Mouse (Mus musculus) hindbrain, embryonic 14.5 days (tissue): ENCODE results near the gene Cir1. TPM values are rescaled to one million over a fixed set of nuclear protein-coding genes. Genes with fewer than 3 reads are reported as not detected.

ENCODE experiments used
- ATAC-seq: fragments of 200-750 bp; cut with Nextera tagmentation; 2 replicates; pipeline ENCODE4 v1.8.0; 2017; ENCODE audit warnings: moderate number of reproducible peaks, mild to moderate bottlenecking, moderate TSS enrichment, moderate library complexity; ENCODE audit not compliant: low FRiP score
- DNase-seq: peaks from one replicate; pipeline ENCODE4 v3.0.0-alpha.2; 2015; ENCODE audit warnings: low spot score
- H3K27ac ChIP-seq: fragments of 300-500 bp; sonication (generic); 2 replicates; pipeline ENCODE4 v1.5.1; 2014; ENCODE audit warnings: mild to moderate bottlenecking, moderate library complexity
- H3K27me3 ChIP-seq: fragments of 300-500 bp; sonication (generic); 2 replicates; pipeline ENCODE4 v1.6.1; 2014; ENCODE audit warnings: mild to moderate bottlenecking, low read length, mixed read lengths; ENCODE audit not compliant: control insufficient read depth, insufficient read depth
- H3K36me3 ChIP-seq: fragments of 300-500 bp; sonication (generic); replicated peaks from 2 replicates; pipeline ENCODE4 v1.6.1; 2014; ENCODE audit not compliant: control insufficient read depth, insufficient read depth
- H3K4me1 ChIP-seq: fragments of 300-500 bp; sonication (generic); replicated peaks from 2 replicates; pipeline ENCODE4 v1.6.1; 2014; ENCODE audit warnings: antibody characterized with exemption, low read length, mixed read lengths; ENCODE audit not compliant: control insufficient read depth, insufficient read depth
- H3K4me2 ChIP-seq: fragments of 300-500 bp; sonication (generic); replicated peaks from 2 replicates; pipeline ENCODE4 v1.6.1; 2014; ENCODE audit warnings: mild to moderate bottlenecking, moderate library complexity
- H3K4me3 ChIP-seq: fragments of 300-500 bp; sonication (generic); replicated peaks from 2 replicates; pipeline ENCODE4 v1.5.1; 2014; ENCODE audit warnings: mild to moderate bottlenecking, low read length
- H3K9ac ChIP-seq: fragments of 300-500 bp; sonication (generic); 2 replicates; pipeline ENCODE4 v1.6.1; 2014
- H3K9me3 ChIP-seq: fragments of 300-500 bp; sonication (generic); 2 replicates; pipeline ENCODE4 v1.6.1; 2016; ENCODE audit warnings: low read length; ENCODE audit not compliant: control insufficient read depth
- WGBS: fragments of 180-500 bp; shearing (Covaris S2); extraction: QIAGEN DNeasy Blood & Tissue Kit; methylation state at CpG from one replicate; pipeline ENCODE4 v1.1.7; 2014; 5-methylcytosine and 5-hydroxymethylcytosine counted together
- polyA plus RNA-seq: library from polyadenylated mRNA; unstranded; fragments of >200 nt; fragmentation: Nextera tagmentation; extraction: Ambion mirVana; gene quantifications from 2 replicates; pipeline ENCODE4 v1.2.1, GENCODE M21; 2014

Gene Cir1
- polyA plus RNA-seq, 1 experiment from 2014 or later: 28.0 TPM

DNA sequence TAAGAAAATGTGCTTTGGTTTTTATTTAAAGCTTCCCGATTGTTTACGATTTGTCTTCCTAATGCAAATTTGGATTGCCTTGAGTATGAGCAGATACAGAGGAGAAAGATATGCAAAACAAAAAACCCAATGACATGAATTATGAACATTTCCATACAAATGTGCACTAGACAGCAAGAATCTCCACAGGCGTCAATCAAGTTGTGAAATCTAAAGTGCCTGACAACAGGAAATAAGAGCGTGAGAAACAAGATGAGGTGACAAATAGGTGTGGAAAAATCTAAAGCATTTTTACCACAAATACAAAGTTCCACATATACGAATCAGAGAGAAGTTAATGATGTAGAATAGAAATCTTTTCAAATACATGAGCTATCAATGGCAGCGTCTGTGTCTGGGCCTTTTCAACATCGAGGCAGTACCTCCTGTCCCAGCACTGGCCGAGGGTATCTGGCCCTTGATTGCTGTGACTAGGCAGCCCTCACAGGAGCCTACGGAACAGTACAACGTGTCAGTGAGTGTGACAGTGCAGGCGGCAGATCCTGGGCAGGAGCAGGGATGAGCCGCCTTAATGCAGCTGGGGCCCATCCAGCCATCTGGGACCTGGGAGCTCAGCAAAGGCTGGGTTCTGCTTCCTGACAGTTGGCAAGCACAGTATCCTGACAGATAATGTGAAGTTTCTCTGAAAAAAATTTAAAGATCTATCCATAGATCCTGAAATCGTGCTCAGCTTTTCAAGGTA, 34.0 kb upstream of the Cir1 start:
- no peaks in the 10 kb centered on the region for H3K9me3 ChIP-seq
- peaks cover 9% of the 10 kb centered on the region; the same call in 1 of the 2 replicates for H3K4me1 ChIP-seq
- no peak overlapping the region for H3K4me3 ChIP-seq
- H3K27me3 ChIP-seq: no peaks in the 10 kb centered on the region
- ATAC-seq (no peak), DNase-seq (no peak)
- no peak overlapping the region for H3K9ac ChIP-seq
- H3K4me2 ChIP-seq: no peak overlapping the region
- H3K36me3 ChIP-seq: no peaks in the 10 kb centered on the region
- 53% methylated on average over 13 of the region's 13 CpGs for WGBS
- H3K27ac ChIP-seq: 0 out of 2 replicates have a peak overlapping the region, but pooled peaks have one; percentile 36

DNA sequence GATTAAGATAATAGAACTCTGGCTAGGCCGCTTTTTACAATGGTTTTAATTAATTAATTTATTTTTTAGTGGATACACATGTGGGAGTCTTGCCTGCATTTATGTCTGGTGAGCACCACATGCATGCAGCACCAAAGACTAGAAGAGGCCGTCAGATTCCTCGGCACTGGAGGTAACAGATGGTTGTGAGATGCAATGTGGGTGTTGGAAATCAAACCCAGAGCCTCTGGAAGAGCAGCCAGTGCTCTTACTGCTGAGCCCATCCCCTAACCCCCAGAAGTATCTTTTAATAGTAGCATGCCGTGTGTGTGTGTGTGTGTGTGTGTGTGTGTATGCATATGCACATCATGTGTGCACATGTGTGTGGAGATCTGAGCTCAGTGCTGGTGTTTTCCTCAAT, 32.7 kb upstream of the Cir1 start:
- Histone ChIP-seq H3K27ac (no peak overlapping the region), H3K4me3 (no peak overlapping the region), H3K36me3 (no peaks in the 10 kb centered on the region), H3K4me1 (peaks cover 9% of the 10 kb centered on the region; the same call in 1 of the 2 replicates), H3K27me3 (no peaks in the 10 kb centered on the region), H3K9ac (no peak overlapping the region), H3K9me3 (no peaks in the 10 kb centered on the region), H3K4me2 (no peak overlapping the region)
- ATAC-seq: no peak
- no peak for DNase-seq
- WGBS: 88% methylated on average over 4 of the region's 4 CpGs

DNA sequence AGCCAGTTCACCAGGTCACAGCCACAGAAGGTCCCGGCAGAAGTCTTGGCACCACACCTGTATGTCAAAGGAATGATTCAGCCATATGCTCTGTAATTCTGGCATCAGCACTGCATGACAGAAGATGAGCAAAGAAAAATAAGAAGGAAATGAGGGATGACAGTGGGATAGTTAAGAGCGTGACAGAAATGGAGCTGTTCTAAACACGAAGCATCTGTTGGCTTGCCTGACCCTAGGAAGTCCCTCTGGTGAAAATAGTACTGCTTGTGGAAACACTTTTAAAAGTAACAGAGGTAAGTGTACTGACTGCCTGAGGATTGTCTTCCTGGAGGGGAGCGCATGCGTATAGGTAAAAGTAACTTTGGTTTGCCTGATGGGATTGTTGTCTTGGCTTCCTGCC, 31.2 kb upstream of the Cir1 start:
- Histone ChIP-seq H3K4me2 (no peak overlapping the region), H3K36me3 (no peaks in the 10 kb centered on the region), H3K27me3 (no peaks in the 10 kb centered on the region), H3K4me1 (peaks cover 9% of the 10 kb centered on the region; the same call in 1 of the 2 replicates), H3K9me3 (no peaks in the 10 kb centered on the region), H3K27ac (no peak overlapping the region), H3K9ac (no peak overlapping the region), H3K4me3 (no peak overlapping the region)
- WGBS: 96% methylated on average over 5 of the region's 5 CpGs
- ATAC-seq: no peak
- no peak for DNase-seq

DNA sequence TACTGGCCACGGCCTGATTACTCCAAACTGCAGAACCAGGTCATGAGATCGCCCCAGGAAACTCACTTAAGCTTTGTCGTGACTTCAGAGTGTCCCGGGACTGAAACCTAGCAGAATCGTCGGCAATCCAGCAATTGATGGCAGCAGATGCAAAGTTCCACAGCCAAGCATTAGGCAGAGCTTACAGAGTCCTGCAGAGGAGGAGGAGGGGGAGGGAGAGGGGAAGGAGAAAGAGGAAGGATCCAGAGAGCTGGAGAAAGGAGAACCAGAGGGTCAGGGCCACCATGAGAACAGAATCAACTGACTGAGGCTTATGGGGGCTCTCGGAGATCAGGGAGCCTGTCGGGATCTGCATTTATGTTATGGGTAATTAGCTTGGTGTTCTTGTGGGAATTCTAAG, 25.9 kb upstream of the Cir1 start:
- WGBS: 82% methylated on average over 8 of the region's 8 CpGs
- DNase-seq: no peak
- Histone ChIP-seq H3K4me1 (no peaks in the 10 kb centered on the region), H3K27ac (no peak overlapping the region), H3K36me3 (no peaks in the 10 kb centered on the region), H3K4me3 (no peak overlapping the region), H3K4me2 (no peak overlapping the region), H3K27me3 (no peaks in the 10 kb centered on the region), H3K9ac (no peak overlapping the region), H3K9me3 (no peaks in the 10 kb centered on the region)
- no peak for ATAC-seq

DNA sequence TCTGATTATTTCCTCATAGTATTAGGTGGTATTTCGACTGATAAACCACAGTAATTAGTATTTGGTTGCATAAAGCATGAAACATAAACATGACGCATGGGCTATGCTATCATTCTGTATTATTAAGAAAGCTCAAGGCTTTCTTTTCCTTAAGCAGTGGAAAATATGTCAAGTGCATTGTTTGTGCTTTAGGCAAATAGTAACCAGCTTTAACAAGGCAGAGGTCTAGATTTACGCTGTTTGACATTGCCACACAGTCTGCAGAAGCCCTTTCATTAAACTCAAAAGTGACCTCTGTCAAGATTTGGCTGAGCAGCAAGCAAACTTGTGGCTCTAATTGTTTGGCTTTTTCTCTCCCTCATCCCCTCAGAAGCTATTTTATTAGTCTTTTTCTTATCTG, 23.4 kb upstream of the Cir1 start:
- Histone ChIP-seq H3K27me3 (no peaks in the 10 kb centered on the region), H3K36me3 (no peaks in the 10 kb centered on the region), H3K4me3 (no peak overlapping the region), H3K4me1 (no peaks in the 10 kb centered on the region), H3K27ac (no peak overlapping the region), H3K4me2 (no peak overlapping the region), H3K9me3 (no peaks in the 10 kb centered on the region), H3K9ac (no peak overlapping the region)
- 89% methylated on average over 3 of the region's 3 CpGs for WGBS
- DNase-seq (no peak), ATAC-seq (no peak)

DNA sequence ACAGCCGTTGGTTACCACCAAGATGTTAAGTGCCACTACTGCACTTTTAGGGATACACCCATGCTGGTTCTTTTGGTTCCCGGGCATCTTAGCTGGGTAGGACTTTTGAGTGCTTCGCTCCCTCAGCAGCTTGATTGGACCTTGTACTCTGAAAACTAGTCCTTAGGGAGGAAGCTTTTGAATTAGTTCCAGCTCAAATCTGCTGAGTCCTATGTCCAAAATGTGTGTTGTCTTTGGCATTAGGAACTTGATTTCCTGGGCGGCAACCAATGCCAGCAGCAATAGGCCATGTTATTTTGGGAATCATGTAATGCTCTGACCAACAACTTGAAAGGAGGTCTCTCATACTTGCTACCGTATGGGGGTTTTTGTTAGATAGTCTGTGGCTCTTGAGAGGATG, 13.4 kb upstream of the Cir1 start:
- no peaks in the 10 kb centered on the region for H3K27me3 ChIP-seq
- WGBS: 80% methylated on average over 5 of the region's 5 CpGs
- DNase-seq: no peak
- H3K36me3 ChIP-seq: no peaks in the 10 kb centered on the region
- no peak for ATAC-seq
- H3K27ac ChIP-seq: no peak overlapping the region
- H3K4me2 ChIP-seq: no peak overlapping the region
- H3K9ac ChIP-seq: no peak overlapping the region
- H3K4me1 ChIP-seq: no peaks in the 10 kb centered on the region
- H3K4me3 ChIP-seq: no peak overlapping the region
- no peaks in the 10 kb centered on the region for H3K9me3 ChIP-seq

DNA sequence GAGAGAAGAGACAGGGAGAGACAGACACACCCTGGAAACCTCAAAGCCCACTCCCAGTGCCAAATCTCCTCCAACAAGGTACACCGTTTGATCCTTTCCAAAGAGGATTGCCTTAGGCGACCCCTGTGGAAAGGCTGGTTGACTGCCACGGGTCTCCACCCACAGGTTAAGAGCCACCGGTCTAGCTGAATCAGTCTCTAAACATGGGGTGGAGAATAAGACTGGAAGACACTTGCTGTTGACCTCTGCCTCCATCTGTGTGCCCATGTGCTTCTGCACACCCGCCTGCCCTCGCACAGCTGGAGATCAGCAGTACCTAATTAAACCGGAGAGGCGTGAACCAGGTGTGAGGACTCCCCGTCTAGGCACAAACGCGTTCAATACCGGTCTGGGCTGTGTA, 10.5 kb upstream of the Cir1 start:
- DNase-seq (no peak), ATAC-seq (no peak)
- H3K4me3 ChIP-seq: no peak overlapping the region
- no peak overlapping the region for H3K4me2 ChIP-seq
- no peaks in the 10 kb centered on the region for H3K27me3 ChIP-seq
- no peaks in the 10 kb centered on the region for H3K9me3 ChIP-seq
- no peak overlapping the region for H3K9ac ChIP-seq
- H3K27ac ChIP-seq: no peak overlapping the region
- H3K4me1 ChIP-seq: no peaks in the 10 kb centered on the region
- WGBS: 72% methylated on average over 12 of the region's 12 CpGs
- H3K36me3 ChIP-seq: peaks cover 6% of the 10 kb centered on the region; the same call in 1 of the 2 replicates

DNA sequence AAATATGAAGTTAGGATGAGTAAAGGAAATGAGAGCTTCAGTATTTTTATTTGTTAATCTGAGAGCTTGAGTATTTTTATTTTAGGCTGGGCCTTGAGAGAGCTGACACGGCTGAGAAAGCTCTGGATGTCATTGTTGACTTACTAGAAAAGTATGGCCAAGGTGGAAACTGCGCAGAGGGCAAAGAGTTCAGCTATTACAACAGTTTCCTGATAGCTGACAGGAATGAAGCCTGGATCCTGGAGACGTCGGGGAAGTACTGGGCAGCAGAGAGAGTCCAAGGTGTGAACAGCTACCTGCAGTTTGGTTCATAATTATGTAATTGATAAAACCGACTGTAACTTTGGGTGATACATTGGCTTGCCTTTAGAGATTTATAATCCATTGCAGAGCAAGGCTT, 6.7 kb upstream of the Cir1 start:
- Histone ChIP-seq H3K27ac (no peak overlapping the region), H3K9me3 (no peaks in the 10 kb centered on the region), H3K4me1 (no peaks in the 10 kb centered on the region), H3K27me3 (no peaks in the 10 kb centered on the region), H3K4me3 (no peak overlapping the region), H3K4me2 (no peak overlapping the region), H3K36me3 (peaks cover 6% of the 10 kb centered on the region; the same call in 1 of the 2 replicates), H3K9ac (no peak overlapping the region)
- DNase-seq (no peak), ATAC-seq (no peak)
- WGBS: 92% methylated on average over 5 of the region's 5 CpGs

DNA sequence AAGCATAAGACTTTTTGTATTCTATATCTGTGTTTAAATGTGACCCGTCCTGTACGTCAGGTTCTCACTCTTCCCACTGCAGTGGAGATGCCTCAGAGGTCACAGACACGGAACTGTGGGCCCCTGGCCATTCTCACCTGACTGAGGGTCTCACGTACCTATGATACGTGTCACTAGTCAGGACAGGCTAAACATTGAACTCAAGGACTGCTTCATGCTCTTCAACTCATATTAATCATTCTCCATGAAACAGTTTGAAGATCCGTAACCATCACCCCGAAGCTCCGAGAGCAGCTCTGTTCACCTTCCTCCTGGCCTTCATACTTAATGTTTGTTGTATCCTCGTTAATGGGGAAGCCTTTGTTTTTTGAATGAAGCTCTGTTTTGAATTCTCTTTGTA, 4.9 kb upstream of the Cir1 start:
- WGBS: 94% methylated on average over 9 of the region's 9 CpGs
- DNase-seq (no peak), ATAC-seq (no peak)
- H3K9me3 ChIP-seq: no peaks in the 10 kb centered on the region
- H3K36me3 ChIP-seq: peaks cover 6% of the 10 kb centered on the region; the same call in 1 of the 2 replicates
- no peak overlapping the region for H3K4me3 ChIP-seq
- no peak overlapping the region for H3K4me2 ChIP-seq
- no peak overlapping the region for H3K9ac ChIP-seq
- no peak overlapping the region for H3K27ac ChIP-seq
- no peaks in the 10 kb centered on the region for H3K27me3 ChIP-seq
- no peaks in the 10 kb centered on the region for H3K4me1 ChIP-seq

DNA sequence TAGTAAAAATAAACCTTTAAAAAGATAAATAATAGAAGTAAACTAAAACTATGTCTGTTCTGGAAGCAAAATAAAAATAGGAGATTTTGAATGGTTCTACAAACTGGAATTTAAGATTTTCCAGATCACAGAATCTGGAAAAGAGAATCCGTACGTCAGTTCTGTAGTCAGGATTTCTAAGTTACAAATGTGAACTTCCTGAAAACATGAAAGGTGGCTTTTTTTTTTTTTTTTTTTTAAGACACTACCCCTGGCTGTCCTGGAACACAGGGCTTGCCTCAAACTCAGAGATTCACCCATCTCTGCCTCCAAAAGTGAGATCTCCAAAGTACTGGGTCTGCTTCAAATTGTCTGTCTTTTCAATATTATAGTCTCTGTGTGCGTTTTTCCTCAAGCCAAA, 1.8 kb upstream of the Cir1 start:
- Histone ChIP-seq H3K9ac (no peak overlapping the region), H3K4me3 (no peak overlapping the region), H3K27me3 (no peaks in the 10 kb centered on the region), H3K36me3 (peaks cover 15% of the 10 kb centered on the region), H3K4me1 (peaks cover 9% of the 10 kb centered on the region), H3K4me2 (no peak overlapping the region), H3K9me3 (no peaks in the 10 kb centered on the region), H3K27ac (no peak overlapping the region)
- DNase-seq: no peak
- 97% methylated on average over 3 of the region's 3 CpGs for WGBS
- ATAC-seq: no peak
